Mouse (Mus musculus) lung, embryonic 14.5 days (tissue): ENCODE measurements around the gene Fbxo47. TPM values are rescaled to one million over a fixed set of nuclear protein-coding genes. Genes with fewer than 3 reads are reported as not detected.

Source experiments
- ATAC-seq: fragments of 200-750 bp; cut with Nextera tagmentation; 2 replicates; pipeline ENCODE4 v1.8.0; 2017; ENCODE audit warnings: mild to moderate bottlenecking, moderate TSS enrichment, moderate library complexity; ENCODE audit not compliant: insufficient read depth
- DNase-seq: peaks from one replicate; pipeline ENCODE4 v3.0.0-alpha.2; 2015
- H3K27ac ChIP-seq: fragments of 300-500 bp; sonication (generic); 2 replicates; pipeline ENCODE4 v1.5.1; 2014; ENCODE audit warnings: low read depth, mild to moderate bottlenecking, moderate library complexity
- H3K27me3 ChIP-seq: fragments of 300-500 bp; sonication (generic); 2 replicates; pipeline ENCODE4 v1.6.1; 2014; ENCODE audit warnings: low read length, control low read depth; ENCODE audit not compliant: insufficient read depth
- H3K36me3 ChIP-seq: fragments of 300-500 bp; sonication (generic); 2 replicates; pipeline ENCODE4 v1.6.1; 2014; ENCODE audit warnings: control low read depth; ENCODE audit not compliant: insufficient read depth
- H3K4me1 ChIP-seq: fragments of 300-500 bp; sonication (generic); 2 replicates; pipeline ENCODE4 v1.6.1; 2014; ENCODE audit warnings: antibody characterized with exemption, control low read depth; ENCODE audit not compliant: insufficient read depth
- H3K4me2 ChIP-seq: fragments of 300-500 bp; sonication (generic); 2 replicates; pipeline ENCODE4 v1.6.1; 2014; ENCODE audit warnings: mild to moderate bottlenecking
- H3K4me3 ChIP-seq: fragments of 300-500 bp; sonication (generic); 2 replicates; pipeline ENCODE4 v1.5.1; 2014; ENCODE audit warnings: low read depth, low read length
- H3K9ac ChIP-seq: fragments of 300-500 bp; sonication (generic); 2 replicates; pipeline ENCODE4 v1.6.1; 2014
- H3K9me3 ChIP-seq: fragments of 300-500 bp; sonication (generic); 2 replicates; pipeline ENCODE4 v1.6.1; 2016; ENCODE audit warnings: low read depth, low read length, control low read depth
- CTCF ChIP-seq: IDR thresholded peaks from 2 replicates; pipeline ENCODE4 v1.5.1; 2016; ENCODE audit warnings: antibody characterized with exemption, low read depth
- WGBS: fragments of 180-500 bp; shearing (Covaris S2); extraction: QIAGEN DNeasy Blood & Tissue Kit; methylation state at CpG from one replicate; pipeline ENCODE4 v1.1.7; 2014; 5-methylcytosine and 5-hydroxymethylcytosine counted together
- polyA plus RNA-seq: library from polyadenylated mRNA; unstranded; fragments of >200 nt; fragmentation: Nextera tagmentation; extraction: Ambion mirVana; gene quantifications from 2 replicates; pipeline ENCODE4 v1.2.1, GENCODE M21; 2014

The Fbxo47 gene
- polyA plus RNA-seq, 1 experiment from 2014 or later = 0.84 TPM

GRCm38 (mm10) chr11:97833352-97833751, 50.6 kb downstream of the Fbxo47 start:
- Histone ChIP-seq H3K4me2 (no peak overlapping the region), H3K9me3 (no peaks in the 10 kb centered on the region), H3K27ac (no peak overlapping the region), H3K4me1 (no peaks in the 10 kb centered on the region), H3K9ac (no peak overlapping the region), H3K27me3 (no peaks in the 10 kb centered on the region), H3K36me3 (peaks cover 89% of the 10 kb centered on the region), H3K4me3 (no peak overlapping the region)
- no peak for ATAC-seq
- WGBS = 65% methylated on average over 15 of the region's 15 CpGs
- TF ChIP-seq CTCF = no peak
- DNase-seq = no peak

GRCm38 (mm10) chr11:97832001-97832400, 52.0 kb downstream of the Fbxo47 start:
- H3K4me3 ChIP-seq = no peak overlapping the region
- H3K9ac ChIP-seq = no peak overlapping the region
- no peak overlapping the region for H3K27ac ChIP-seq
- no peaks in the 10 kb centered on the region for H3K27me3 ChIP-seq
- no peaks in the 10 kb centered on the region for H3K9me3 ChIP-seq
- TF ChIP-seq CTCF = no peak
- no peak for DNase-seq
- peaks cover 90% of the 10 kb centered on the region for H3K36me3 ChIP-seq
- H3K4me2 ChIP-seq = no peak overlapping the region
- no peaks in the 10 kb centered on the region for H3K4me1 ChIP-seq
- WGBS = 78% methylated on average over 11 of the region's 11 CpGs
- no peak for ATAC-seq

GRCm38 (mm10) chr11:97830501-97830900, 53.5 kb downstream of the Fbxo47 start:
- H3K27me3 ChIP-seq = no peaks in the 10 kb centered on the region
- no peak for DNase-seq
- no peaks in the 10 kb centered on the region for H3K4me1 ChIP-seq
- 74% methylated on average over 6 of the region's 6 CpGs for WGBS
- peaks cover 90% of the 10 kb centered on the region for H3K36me3 ChIP-seq
- no peaks in the 10 kb centered on the region for H3K9me3 ChIP-seq
- no peak for TF ChIP-seq CTCF
- H3K9ac ChIP-seq = no peak overlapping the region
- H3K27ac ChIP-seq = 0 out of 2 replicates have a peak overlapping the region, but pooled peaks have one; percentile 15
- ATAC-seq = no peak
- no peak overlapping the region for H3K4me2 ChIP-seq
- no peak overlapping the region for H3K4me3 ChIP-seq

- DNase-seq (no peak), ATAC-seq (no peak)
- no peak overlapping the region for H3K4me3 ChIP-seq
- H3K27ac ChIP-seq = peak overlapping the region; percentile 30; the same call in 1 of the 2 replicates
- H3K4me1 ChIP-seq = no peaks in the 10 kb centered on the region; the same call in 1 of the 2 replicates
- no peak for TF ChIP-seq CTCF
- H3K9me3 ChIP-seq = no peaks in the 10 kb centered on the region
- peaks cover 90% of the 10 kb centered on the region for H3K36me3 ChIP-seq
- no peaks in the 10 kb centered on the region for H3K27me3 ChIP-seq
- no peak overlapping the region for H3K4me2 ChIP-seq
- 74% methylated on average over 12 of the region's 12 CpGs for WGBS
- no peak overlapping the region for H3K9ac ChIP-seq
Measured at GRCm38 (mm10) chr11:97829913-97830476, 54.0 kb downstream of the Fbxo47 start.

GRCm38 (mm10) chr11:97829365-97829764, 54.6 kb downstream of the Fbxo47 start:
- Histone ChIP-seq H3K27me3 (no peaks in the 10 kb centered on the region), H3K4me2 (no peak overlapping the region)
- TF ChIP-seq CTCF = no peak

GRCm38 (mm10) chr11:97827654-97828053, 56.3 kb downstream of the Fbxo47 start:
- WGBS = 78% methylated on average over 6 of the region's 6 CpGs
- no peak for TF ChIP-seq CTCF
- ATAC-seq = no peak
- Histone ChIP-seq H3K4me2 (no peak overlapping the region), H3K9me3 (no peaks in the 10 kb centered on the region), H3K4me1 (no peaks in the 10 kb centered on the region; the same call in 1 of the 2 replicates), H3K9ac (no peak overlapping the region), H3K4me3 (no peak overlapping the region), H3K27me3 (no peaks in the 10 kb centered on the region), H3K27ac (no peak overlapping the region), H3K36me3 (peaks cover 88% of the 10 kb centered on the region)
- no peak for DNase-seq

More at GRCm38 (mm10) chr11:97829365-97829764, 54.6 kb downstream of the Fbxo47 start:
- no peak for ATAC-seq
- Histone ChIP-seq H3K4me1 (no peaks in the 10 kb centered on the region; the same call in 1 of the 2 replicates), H3K4me3 (no peak overlapping the region), H3K9me3 (no peaks in the 10 kb centered on the region), H3K36me3 (peaks cover 90% of the 10 kb centered on the region), H3K9ac (no peak overlapping the region), H3K27ac (no peak overlapping the region)
- no peak for DNase-seq
- 87% methylated on average over 7 of the region's 7 CpGs for WGBS

- Histone ChIP-seq H3K36me3 (peaks cover 88% of the 10 kb centered on the region), H3K9me3 (no peaks in the 10 kb centered on the region), H3K9ac (no peak overlapping the region), H3K27ac (no peak overlapping the region), H3K4me2 (no peak overlapping the region), H3K4me3 (no peak overlapping the region), H3K4me1 (no peaks in the 10 kb centered on the region; the same call in 1 of the 2 replicates), H3K27me3 (no peaks in the 10 kb centered on the region)
- WGBS = 81% methylated on average over 7 of the region's 7 CpGs
- no peak for TF ChIP-seq CTCF
- DNase-seq (no peak), ATAC-seq (no peak)
Measured at GRCm38 (mm10) chr11:97826414-97826813, 57.5 kb downstream of the Fbxo47 start.

GRCm38 (mm10) chr11:97825971-97826370, 58.0 kb downstream of the Fbxo47 start:
- no peak overlapping the region for H3K9ac ChIP-seq
- H3K9me3 ChIP-seq = no peaks in the 10 kb centered on the region
- H3K36me3 ChIP-seq = peaks cover 93% of the 10 kb centered on the region
- H3K27me3 ChIP-seq = no peaks in the 10 kb centered on the region
- no peak for TF ChIP-seq CTCF
- DNase-seq = no peak
- no peaks in the 10 kb centered on the region; the same call in 1 of the 2 replicates for H3K4me1 ChIP-seq
- no peak overlapping the region for H3K27ac ChIP-seq
- no peak overlapping the region for H3K4me2 ChIP-seq
- WGBS = 87% methylated on average over 9 of the region's 9 CpGs
- no peak overlapping the region for H3K4me3 ChIP-seq
- ATAC-seq = no peak
